Mouse (Mus musculus): ENCODE data around the gene Cpne5.

Gene Cpne5

DNA sequence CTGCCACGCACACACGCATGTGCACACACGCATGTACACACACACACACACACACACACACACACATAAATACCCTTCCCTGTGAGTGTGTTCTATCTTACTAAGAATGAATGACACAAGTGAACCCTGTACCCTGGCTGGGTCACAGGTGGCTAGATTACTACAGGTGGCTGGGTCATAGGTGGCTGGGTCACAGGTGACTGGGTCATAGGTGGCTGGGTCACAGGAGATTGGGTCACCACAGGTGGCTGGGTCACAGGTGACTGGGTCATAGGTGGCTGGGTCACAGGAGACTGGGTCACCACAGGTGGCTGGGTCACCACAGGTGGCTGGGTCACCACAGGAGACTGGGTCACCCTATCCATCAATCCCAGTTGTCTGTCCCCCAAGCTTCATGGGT lies 27.9 kb downstream of the Cpne5 start:
- DNase-seq (ENCODE audit: low read depth, low spot score), result no peak

DNA sequence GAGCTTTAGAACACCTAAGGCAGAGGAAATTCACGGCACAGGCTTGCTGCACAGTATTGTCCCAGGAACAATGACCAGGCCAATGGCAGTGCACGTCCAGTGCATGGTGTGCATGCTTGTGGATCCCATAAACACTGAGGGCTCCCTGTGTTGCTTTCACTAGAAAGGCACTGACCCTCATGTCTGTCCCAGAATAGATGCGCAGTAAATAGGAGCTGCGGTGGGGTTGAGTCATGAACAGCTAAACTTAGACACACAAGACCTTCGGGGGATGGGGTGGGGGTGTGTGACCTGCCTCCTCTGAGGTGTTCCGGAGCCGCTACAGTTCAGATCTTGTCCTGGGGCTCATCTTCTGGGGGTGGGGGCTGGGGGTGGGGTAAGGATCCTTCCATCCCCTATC lies 31.9 kb downstream of the Cpne5 start:
- DNase-seq (ENCODE audit: low read depth, low spot score), result no peak

DNA sequence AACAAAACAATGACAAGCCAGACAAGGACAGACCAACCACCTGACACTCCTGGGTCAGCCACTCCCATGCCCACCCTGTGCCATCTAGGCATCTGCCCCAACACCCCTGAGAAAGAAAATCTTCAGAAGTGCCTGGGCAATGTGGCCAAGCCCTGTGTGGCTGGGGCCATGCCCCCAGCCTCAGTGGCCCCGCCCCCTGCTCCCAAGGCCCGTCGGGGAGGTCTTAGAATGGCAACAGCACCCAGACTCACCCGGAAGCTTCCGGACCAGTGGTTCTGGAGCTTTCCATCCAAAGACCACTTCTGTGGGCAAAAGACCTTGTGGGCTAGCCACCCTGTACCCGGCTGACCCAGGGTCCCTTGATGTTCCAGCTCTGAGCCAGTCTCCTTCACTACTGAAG lies 35.4 kb downstream of the Cpne5 start:
- DNase-seq (ENCODE audit: low read depth, low spot score), result no peak

DNA sequence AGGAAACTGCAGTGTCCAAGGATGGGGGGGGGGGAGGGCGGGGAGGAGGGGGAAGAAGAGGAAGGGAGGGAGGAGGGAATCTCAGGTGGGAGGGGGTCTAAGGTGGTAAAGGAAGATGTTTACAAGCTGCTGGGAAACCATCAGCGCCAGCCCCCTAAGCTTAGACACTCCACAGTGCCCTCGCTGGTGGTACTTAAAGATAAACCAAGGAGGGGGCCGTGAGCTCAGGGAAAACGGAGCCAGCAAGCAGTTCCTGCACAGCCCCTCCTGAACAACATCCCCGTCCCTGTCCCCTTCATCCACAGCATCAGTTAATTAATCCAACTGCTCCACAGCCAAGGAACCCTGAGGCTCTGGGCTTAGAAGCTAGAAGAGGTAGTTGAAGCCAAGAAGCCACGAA lies 38.1 kb downstream of the Cpne5 start:
- no peak for DNase-seq (ENCODE audit: low read depth, low spot score)

DNA sequence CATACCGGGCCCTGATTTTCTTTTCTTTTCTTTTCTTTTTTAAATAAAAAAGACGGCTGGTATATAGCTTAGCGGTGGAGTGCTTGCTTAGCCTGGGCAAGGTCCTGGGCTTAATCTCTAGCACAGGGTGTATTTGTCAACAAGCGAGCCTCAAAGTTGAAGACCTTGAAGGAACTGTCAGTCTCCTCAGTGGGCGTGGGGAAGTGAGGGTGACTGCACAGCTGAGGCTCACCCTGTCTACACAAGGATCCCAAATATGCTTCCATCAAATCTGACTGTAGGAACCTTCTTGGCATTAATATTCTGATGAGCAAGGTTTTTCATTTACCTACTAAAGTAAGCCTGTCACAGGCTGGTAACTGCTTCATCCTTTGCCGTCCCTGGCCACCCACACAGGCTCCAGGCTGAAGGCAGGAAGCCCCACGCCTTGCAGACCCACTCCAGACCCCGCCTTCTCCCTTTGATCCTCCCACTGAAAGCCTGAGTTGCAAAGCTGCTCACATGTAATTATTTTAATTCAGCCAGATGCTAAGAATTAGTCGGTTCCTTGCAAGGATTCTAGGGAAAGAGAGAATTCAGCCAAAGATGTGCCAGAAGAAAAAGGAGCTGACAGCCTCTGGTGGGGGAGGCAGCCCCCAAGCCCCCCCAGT lies 38.7 kb downstream of the Cpne5 start:
- no peak for DNase-seq (ENCODE audit: low read depth, low spot score)

- no peak for DNase-seq (ENCODE audit: low read depth, low spot score)
Observed at GRCm38 (mm10) chr17:29195579-29195978, 42.4 kb downstream of the Cpne5 start.

GRCm38 (mm10) chr17:29188989-29189388 lies 49.0 kb downstream of the Cpne5 start:
- no peak for DNase-seq (ENCODE audit: low read depth, low spot score)

- DNase-seq (ENCODE audit: low read depth, low spot score), result no peak
Observed at GRCm38 (mm10) chr17:29186989-29187859, 50.7 kb downstream of the Cpne5 start.

GRCm38 (mm10) chr17:29185376-29186046 lies 52.5 kb downstream of the Cpne5 start:
- DNase-seq (ENCODE audit: low read depth, low spot score), result no peak

- no peak for DNase-seq (ENCODE audit: low read depth, low spot score)
Observed at GRCm38 (mm10) chr17:29183162-29183561, 54.8 kb downstream of the Cpne5 start.

GRCm38 (mm10) chr17:29181751-29182150 lies 56.2 kb downstream of the Cpne5 start:
- no peak for DNase-seq (ENCODE audit: low read depth, low spot score)

- no peak for DNase-seq (ENCODE audit: low read depth, low spot score)
Observed at GRCm38 (mm10) chr17:29180406-29181127, 57.4 kb downstream of the Cpne5 start.

- no peak for DNase-seq (ENCODE audit: low read depth, low spot score)
Observed at GRCm38 (mm10) chr17:29179917-29180316, 58.0 kb downstream of the Cpne5 start.

- no peak for DNase-seq (ENCODE audit: low read depth, low spot score)
Observed at GRCm38 (mm10) chr17:29178503-29179059, 59.4 kb downstream of the Cpne5 start.

- DNase-seq (ENCODE audit: low read depth, low spot score), result no peak
Observed at GRCm38 (mm10) chr17:29176391-29177267, 61.3 kb downstream of the Cpne5 start.

GRCm38 (mm10) chr17:29175693-29176092 lies 62.3 kb downstream of the Cpne5 start:
- no peak for DNase-seq (ENCODE audit: low read depth, low spot score)

DNA sequence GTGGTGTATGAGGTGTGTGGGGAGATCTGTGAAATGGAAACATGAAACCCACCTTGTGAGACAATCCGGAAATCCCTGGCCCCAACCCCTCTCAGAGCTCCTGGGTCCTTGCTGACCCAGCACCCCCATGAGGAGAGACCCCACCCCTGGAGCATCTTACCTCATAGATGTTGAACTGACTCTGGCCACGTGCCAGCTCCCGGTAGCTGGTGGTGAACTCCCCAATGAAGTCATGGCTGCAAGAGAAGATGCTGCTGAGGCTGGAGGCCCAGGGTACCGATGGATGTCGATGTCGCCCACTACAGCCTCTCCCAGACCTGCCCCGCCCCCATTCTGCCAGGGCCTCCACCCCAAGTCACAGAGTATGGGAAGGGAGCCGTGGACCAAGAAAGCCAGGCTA lies 64.8 kb downstream of the Cpne5 start:
- no peak for DNase-seq (ENCODE audit: low read depth, low spot score)

- DNase-seq (ENCODE audit: low read depth, low spot score), result no peak
Observed at GRCm38 (mm10) chr17:29172062-29172461, 65.9 kb downstream of the Cpne5 start.

- DNase-seq (ENCODE audit: low read depth, low spot score), result peak; percentile 60
Observed at GRCm38 (mm10) chr17:29171001-29171772, 66.8 kb downstream of the Cpne5 start.
